Mouse (Mus musculus) adrenal gland, adult (tissue): Measurements from ENCODE around the gene Uchl3.
A peak's percentile ranks its signal among the peaks of the same experiment; 100 is the strongest.

Experiments used
- DNase-seq, 2 experiments: peaks; one replicate each; pipeline ENCODE4 v3.0.0; 2022 to 2023; ENCODE audit warnings: low spot score in 1 of 2; ENCODE audit not compliant: inconsistent age in 2 of 2

Uchl3 gene

DNA sequence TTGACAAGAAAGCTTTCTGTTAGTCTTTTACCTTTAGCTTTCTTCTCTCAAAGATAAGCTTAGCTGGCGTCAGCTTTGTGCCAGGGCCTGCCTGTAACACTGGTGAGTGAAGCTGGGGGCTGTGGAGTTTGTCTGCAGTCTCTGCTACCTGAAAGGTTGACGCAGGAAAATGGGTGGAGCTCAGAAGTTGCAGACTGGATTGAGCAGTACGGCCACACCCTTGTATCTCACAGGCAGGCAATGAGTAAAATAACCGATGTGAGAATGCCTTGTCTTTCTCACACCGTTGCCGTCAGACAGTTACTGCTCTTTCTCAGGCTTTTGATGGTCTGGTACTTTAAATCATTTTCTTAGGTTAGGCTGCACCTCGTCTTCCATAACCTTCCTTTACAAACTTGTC lies 12.3 kb downstream of the Uchl3 start:
- no peak for DNase-seq

DNA sequence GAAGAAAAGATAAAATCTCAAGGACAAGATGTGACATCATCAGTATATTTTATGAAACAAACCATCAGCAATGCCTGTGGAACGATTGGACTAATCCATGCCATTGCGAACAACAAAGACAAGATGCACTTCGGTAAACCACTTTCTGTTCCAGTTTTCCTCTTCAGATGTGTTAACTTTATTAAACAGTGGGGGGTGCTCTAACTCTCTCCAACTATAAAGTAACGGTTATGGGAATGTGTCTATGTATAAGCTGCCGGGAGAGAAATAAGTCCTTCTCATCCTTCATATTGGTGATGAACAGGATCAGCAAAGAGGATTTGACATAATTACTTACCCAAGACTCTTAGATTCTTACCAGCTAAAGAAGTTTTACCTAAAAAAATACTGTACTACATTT lies 12.8 kb downstream of the Uchl3 start:
- peak in 1 of 2 experiments; percentile 49 for DNase-seq

GRCm38 (mm10) chr14:101668626-101669025 lies 14.9 kb downstream of the Uchl3 start:
- no peak for DNase-seq

DNA sequence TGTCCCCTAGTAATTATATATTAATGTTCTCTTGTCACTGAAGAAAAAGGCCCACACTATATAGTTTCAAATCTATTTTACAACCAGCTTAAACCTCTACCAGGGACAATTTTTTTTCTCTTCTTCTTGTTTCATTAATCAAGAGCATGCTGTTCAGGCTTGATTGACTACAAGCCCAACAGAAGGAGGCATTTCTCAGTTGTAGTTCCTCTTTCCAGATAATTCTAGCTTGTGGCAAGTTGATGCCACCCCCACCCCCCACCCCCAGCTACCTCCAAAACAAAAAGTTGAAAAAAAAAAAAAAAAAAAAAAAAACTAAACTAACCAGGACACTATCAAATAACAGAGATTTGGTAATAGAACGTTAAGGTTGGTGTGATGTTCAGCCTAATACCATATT lies 18.5 kb downstream of the Uchl3 start:
- DNase-seq, result no peak

DNA sequence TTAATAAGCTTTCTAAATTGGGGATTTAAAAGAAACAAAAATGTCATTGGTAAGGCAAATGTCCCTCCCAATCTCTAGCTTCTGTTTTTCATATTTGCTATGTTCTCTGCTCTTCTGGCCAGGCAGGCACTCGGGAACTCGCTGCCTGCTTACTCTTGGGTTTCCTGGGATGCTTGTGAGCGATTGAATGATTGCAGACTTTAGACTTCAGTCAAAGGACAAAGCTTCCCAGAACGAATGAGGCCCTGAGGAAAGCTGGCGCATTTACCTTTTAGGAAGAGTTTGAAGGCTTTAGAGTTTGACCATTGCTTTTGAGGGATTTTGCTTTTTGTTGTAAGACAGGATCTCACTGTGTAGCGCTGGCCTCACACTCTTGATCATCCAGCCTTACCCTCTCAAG lies 33.9 kb downstream of the Uchl3 start:
- DNase-seq, result no peak

DNA sequence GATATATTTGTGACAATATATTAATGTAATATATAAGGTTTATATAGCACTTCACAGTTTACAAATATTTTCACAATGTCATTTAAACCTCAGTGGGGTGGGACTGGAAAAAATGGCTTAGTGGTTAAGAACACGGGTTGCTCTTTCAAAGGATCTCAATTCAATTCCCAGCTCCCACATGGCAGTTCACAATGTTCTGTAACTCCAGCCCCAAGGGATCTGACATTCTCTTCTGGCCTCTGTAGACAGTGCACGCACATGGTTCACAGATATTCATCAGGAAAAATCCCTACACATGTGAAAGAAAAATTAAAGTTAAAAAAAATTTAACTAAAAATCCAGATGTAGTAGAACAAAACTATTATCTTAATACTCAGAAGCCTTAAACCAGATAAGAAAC lies 34.6 kb downstream of the Uchl3 start:
- DNase-seq, result no peak

DNA sequence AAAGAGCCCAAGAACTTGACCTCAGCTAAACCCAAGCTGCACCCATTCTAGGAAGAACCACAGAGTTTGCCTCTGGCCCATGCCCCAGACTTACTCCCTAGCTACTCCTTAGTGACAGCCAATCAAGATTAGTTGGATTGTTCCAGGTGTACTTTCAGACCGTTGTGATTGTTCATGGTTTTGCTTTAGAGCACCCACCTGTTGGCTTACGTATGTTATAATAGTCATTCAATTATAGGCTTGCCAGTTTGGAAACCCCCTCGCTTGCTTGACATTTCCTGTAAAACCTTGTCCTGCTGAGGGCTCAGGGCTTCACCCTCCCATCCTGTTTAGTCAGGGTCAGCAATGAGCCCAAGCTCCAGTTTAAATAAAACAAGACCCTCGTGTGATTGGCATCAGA lies 50.7 kb downstream of the Uchl3 start:
- no peak for DNase-seq

DNA sequence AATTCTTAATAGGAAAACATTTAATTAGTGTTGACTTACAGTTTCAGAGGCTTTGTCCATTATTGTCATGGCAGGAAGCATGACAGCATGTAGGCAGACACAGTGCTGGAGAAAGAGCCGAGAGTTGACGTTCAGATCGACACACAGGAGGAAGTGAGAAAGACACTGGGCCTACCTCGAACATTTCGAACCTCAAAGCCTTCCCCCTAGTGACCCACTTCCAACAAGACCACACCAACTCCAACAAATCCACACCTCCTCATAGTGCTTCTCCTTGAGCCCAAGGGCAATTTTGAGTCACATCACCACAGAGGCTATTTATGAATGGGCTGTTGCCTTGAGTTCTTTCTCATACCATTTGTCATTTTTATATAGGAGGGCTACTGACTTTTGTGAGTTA lies 53.3 kb downstream of the Uchl3 start:
- peak in 1 of 2 experiments; percentile 58 for DNase-seq

- no peak for DNase-seq
Observed at GRCm38 (mm10) chr14:101714414-101714813, 60.6 kb downstream of the Uchl3 start.

DNA sequence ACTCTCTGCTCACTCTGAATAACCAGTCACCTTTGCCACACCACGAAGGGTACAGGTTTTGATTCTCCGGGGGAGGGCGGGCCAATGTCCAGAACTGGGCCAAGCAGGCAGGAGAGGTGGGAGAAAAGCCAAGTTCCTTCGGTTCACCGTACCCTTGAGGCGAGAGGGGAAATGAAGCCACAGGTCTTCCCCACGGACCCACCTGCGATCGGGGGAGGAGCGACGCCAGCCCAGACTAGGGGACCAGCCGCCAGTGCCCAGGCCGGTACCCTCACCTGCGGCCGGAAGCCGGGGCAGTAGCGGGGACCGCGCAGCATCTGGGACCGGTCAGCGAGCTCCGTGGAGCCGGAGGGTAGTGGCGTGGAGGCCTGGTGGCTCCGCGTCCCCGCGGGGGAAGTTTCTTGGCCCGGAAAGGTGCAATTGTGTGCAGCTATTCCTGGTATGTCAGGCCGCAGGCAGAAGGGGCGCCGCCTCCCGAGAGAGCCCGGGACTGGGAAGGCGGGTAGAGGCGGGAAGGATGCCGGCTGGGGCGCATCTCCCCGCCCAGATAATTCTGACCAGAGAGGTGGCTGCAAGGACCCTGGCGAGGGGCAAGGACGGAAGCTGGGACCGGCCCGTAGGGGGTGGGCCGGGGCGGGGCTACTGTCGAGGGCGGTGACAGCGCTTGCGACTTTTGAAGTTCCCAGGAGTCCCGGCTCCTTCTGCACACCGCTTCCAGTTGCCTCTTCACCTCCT lies 75.6 kb downstream of the Uchl3 start, which contains the start of the genes Gm9922 and Lmo7:
Gene Gm9922, minus strand, starts transcription at position 578 of the 735 bp plus-strand sequence.
Gene Lmo7, plus strand, starts transcription at position 721 of the 735 bp plus-strand sequence.
- DNase-seq, result peak; percentile 86 to 95

DNA sequence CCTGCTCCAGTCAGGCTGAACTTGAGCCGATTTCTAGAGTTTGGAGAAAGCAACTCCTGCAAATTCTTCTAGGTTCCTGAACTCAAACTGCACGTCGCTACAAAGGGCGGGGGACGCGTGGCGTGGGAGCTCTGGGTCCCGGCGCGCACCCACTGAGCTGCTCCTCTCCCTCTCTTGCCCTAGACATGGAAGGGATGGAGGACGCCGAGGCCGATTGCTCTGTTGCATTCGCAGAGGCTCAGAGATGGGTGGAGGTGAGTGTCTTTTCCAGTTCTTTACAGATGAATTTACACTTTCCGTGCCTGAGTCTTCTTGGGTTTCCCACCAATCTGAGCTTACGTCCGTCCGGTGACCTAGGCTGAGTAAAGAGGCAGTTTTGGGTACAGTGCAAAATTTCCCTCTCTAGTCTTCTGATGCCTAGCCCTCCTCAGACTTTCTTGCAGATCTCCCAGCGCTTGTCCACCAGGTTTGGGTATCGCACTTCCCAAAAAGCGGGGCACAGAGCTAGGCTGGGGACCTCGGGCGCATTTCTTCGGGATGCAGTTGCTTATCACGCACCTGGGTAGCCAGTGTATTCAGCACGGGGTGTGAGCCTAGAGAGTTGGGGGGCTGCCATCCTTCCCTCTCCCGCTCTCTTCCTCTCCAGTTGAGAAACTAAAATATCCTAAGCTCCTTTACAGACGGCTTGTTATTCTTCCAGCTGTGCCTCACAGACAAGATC lies 76.4 kb downstream of the Uchl3 start:
- DNase-seq, result no peak

- DNase-seq, result peak in 1 of 2 experiments; percentile 29
Observed at GRCm38 (mm10) chr14:101733542-101734303, 80.0 kb downstream of the Uchl3 start.

- no peak for DNase-seq
Observed at GRCm38 (mm10) chr14:101737501-101737900, 83.7 kb downstream of the Uchl3 start.
